Mouse (Mus musculus) liver, embryonic 14.5 days (tissue): Measurements from ENCODE around the gene Hnrnpa1.

ENCODE experiments used
- CTCF ChIP-seq: IDR thresholded peaks from 2 replicates; pipeline ENCODE4 v1.5.1; 2016; ENCODE audit warnings: antibody characterized with exemption, low read depth, control low read depth
- EP300 ChIP-seq: IDR thresholded peaks from 2 replicates; pipeline ENCODE4 v1.6.1; 2016; ENCODE audit warnings: antibody characterized with exemption, low read depth

DNA sequence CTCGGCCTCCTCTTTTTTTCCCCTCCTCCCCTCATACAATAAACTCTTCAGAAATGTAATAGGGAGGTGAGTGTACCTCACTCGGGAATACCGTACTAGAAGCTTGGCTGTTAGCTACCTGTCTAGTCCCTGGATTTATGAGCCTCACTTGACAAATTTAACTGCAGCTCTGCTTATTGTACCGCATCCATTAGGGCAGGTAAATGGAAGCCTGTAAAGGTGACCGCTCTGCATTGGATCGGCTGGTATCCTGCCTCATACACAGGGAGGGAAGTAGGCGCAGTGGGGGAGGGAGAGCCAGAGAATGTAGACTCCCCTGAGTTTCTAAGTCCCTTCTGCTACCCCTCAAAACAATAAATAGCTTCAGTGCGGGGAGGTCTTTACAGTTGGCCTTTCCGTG, 50.6 kb downstream of the Hnrnpa1 start:
- TF ChIP-seq CTCF (no peak), EP300 (no peak)
